Mouse (Mus musculus) erythroblast, adult 5-6 weeks (primary cell): ENCODE data around the gene Casp3. TPM values are rescaled to one million over a fixed set of nuclear protein-coding genes. Genes with fewer than 3 reads are reported as not detected.
A peak's percentile ranks its signal among the peaks of the same experiment; 100 is the strongest.

Source experiments
- ATAC-seq: replicated peaks from 2 replicates; pipeline ENCODE4 v1.8.0; 2016; ENCODE audit warnings: moderate number of reproducible peaks, mild to moderate bottlenecking, moderate TSS enrichment, inconsistent platforms; ENCODE audit not compliant: poor library complexity, low FRiP score, severe bottlenecking
- total RNA-seq, 2 experiments: library from RNA; stranded (forward) in 1 of 2; stranded (reverse) in 1 of 2; fragments of 150-400 nt in 1 of 2; fragments of 200-764, 138-1000 nt in 1 of 2; gene quantifications; 2 replicates each; pipeline versions ENCODE4 v1.2.3 to v1.2.4; 2015 to 2017; ENCODE audit warnings: low replicate concordance in 2 of 2

The Casp3 gene
- total RNA-seq, 2 experiments from 2014 or later, result 31.5 to 41.9 TPM

DNA sequence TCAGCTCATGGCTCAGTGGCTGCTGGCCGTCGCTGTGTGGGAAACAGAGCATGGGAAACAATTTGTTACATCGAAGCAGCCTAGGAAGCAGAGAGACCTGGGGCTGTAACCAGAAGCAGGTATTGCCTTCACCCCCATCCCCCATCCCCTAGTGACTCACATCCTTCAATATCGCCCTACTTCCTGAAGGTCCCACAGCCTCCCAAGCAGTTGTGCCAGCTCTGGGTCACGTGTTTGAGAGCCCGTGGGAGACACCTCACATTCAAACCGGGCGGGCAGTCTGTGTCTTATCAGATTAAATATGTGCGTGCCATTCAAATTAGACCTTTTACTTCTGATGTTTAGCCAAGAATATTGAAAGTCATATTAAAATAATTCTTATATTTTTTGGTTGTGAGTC lies 34.8 kb downstream of the Casp3 start:
- ATAC-seq, result peak; percentile 53; the same call in 1 of the 2 replicates

DNA sequence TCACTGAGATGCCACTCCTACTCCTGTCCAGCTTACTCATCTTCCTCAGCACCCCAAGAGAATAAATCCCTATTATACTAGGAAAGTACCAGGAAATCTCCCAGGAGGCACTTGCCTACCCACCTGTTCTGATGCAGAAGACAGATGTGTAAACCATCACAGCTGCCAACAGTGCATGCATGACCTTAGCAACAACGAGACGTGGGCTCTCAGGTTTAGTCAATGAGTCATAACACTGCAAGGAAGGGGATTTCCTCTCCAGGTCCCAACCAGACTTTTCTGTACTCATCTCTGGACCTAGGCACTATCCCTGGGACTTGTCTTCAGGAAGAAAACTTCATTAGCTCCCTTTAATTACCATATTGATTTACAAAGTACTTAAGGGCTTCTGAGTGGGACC lies 38.8 kb downstream of the Casp3 start:
- ATAC-seq, result no peak

DNA sequence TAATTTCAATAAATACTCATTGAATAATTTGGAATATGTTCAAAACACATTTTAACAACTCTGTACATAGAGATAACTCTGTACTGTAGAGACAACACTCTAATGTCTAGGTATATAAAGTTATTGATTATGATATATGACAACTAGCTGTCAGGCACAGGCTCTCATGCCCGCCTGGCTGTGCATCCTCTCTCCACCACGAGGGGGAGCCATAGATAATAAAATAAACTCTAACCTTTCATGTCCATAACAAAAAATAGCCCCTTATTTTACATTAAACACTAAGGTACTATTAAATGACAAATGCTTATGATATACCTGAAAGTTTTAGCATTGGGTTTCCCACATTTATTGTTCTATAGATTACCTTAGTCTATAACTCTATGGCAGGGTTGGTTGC lies 54.4 kb downstream of the Casp3 start:
- peak; percentile 87 for ATAC-seq

DNA sequence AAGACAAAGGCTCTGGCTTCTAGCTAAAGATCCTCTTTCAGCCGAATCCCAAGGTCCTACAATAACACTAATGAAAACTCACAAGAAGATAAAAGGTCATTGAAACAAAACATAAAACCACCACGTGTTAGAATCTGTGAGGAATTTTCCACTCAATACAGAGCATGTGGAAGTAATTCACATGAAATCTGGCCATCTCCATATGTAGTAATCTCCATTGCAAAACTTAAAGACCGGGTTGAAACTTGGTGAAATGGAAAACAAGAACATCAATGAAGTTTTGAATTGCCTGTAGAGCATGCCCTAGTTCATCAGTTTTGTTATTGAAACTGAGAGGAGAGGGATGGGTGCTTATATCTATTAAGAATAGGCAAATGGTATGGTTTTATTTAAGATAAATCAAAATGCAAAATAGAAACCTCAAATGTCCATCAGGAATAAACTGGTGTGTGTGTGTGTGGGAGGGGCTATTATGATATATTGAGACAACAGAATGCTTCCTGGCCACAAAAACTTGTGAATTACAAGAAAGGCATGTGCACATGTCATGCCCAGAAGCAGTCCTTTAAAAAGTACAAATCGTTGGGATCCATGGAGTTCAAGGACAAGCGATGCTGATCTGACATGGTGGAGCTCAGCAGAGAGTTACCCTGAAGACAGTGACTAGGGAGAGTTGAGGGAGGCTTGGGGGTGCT lies 63.7 kb downstream of the Casp3 start:
- no peak for ATAC-seq

DNA sequence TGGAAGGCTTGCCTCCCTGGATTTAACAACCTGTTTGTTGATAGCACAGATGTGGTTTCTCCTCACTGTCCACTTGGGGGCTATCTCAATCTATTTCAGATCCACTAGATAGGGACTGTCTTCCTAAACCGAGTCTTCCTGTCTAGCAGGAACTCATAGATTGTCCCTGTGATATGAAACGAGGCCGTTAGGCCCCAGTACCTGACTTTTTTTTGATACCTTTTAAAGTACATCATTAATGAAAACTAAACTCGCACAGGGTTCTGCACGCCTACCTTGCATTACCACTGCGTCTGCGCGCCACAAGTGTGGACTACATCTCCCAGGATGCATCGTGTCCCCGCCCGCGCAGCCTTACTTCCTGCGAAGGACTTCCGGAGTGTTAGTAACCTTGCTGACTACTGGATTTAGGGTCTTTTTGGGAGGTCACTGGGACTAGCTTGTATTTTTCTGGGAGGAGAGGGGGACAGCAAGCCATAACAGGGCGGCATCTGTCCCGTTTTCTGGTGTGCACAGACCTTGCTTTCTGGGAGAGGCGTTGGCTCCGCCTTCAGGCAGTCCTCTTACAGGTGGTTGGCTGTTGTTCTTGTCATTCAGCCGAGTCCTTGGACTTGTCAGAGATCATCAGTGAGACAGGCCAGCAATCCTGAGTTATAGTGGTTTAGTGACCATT lies 69.7 kb downstream of the Casp3 start:
- ATAC-seq, result peak; percentile 100

Other genes with a start within 250 kb of the Casp3 start
- 393 and 430 TPM in 2 replicates for gene Acsl1, start 146.3 kb upstream of the Casp3 start, total RNA-seq (2015; ENCODE audit: low replicate concordance)
- gene Acsl1, start 146.3 kb upstream of the Casp3 start, total RNA-seq (2017; ENCODE audit: low replicate concordance), result 573 and 623 TPM in 2 replicates
- 6.5 and 19.4 TPM in 2 replicates for gene Cenpu, start 65.3 kb upstream of the Casp3 start, total RNA-seq (2015; ENCODE audit: low replicate concordance)
- 30.5 and 31.9 TPM in 2 replicates for gene Cenpu, start 65.3 kb upstream of the Casp3 start, total RNA-seq (2017; ENCODE audit: low replicate concordance)
- 3.8 and 15.2 TPM in 2 replicates for gene Primpol, start 79 bp upstream of the Casp3 start, total RNA-seq (2015; ENCODE audit: low replicate concordance)
- 3.8 and 14.0 TPM in 2 replicates for gene Primpol, start 79 bp upstream of the Casp3 start, total RNA-seq (2017; ENCODE audit: low replicate concordance)
- 44.7 and 89.5 TPM in 2 replicates for gene Irf2, start 122.4 kb downstream of the Casp3 start, total RNA-seq (2015; ENCODE audit: low replicate concordance)
- gene Irf2, start 122.4 kb downstream of the Casp3 start, total RNA-seq (2017; ENCODE audit: low replicate concordance), result 38.5 and 52.1 TPM in 2 replicates